In the genomic region with DNA sequence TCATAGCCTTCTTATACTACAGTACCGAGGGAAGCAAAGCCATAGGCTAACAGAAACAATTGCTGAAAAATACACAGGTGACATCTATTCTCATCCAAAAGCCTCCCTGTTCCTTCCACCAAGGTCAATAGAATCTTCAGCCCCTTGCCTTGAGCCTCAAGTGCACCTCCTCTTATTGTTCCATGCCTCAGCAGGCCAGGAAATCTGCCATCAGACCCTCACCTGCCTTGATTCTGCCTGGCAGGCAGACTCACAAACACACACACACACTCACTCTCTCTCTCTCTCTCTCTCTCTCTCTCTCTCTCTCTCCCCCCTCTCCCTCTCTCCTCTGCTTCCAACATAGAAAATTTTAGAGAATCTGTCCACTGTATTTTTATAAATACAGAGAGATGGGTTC, we compare ENCODE assay signal across 34 mouse cellular contexts. TPM values are rescaled to one million over a fixed set of nuclear protein-coding genes. Genes with fewer than 3 reads are reported as not detected.
"Had no signal": no experiment of that assay in that cellular context is flagged by ENCODE, and none has a peak within 500 bp of the region (broad histone marks: within the 10 kb centered on the region; RNA-seq: fewer than 3 reads in every experiment).

No protein-coding gene starts in this region.

- H3K9ac ChIP-seq: heart, embryonic 12.5 days; heart, embryonic 13.5 days; heart, embryonic 15.5 days; hindbrain, embryonic 12.5 days; hindbrain, embryonic 13.5 days; hindbrain, embryonic 14.5 days; hindbrain, embryonic 15.5 days; intestine, embryonic 15.5 days; kidney, embryonic 15.5 days had no signal

- H3K27ac ChIP-seq: heart, embryonic 13.5 days; heart, embryonic 15.5 days; hindbrain, embryonic 10.5 days; hindbrain, embryonic 12.5 days; hindbrain, embryonic 13.5 days; hindbrain, embryonic 14.5 days; hindbrain, embryonic 15.5 days; hindbrain, postnatal 0 days; intestine, embryonic 15.5 days; kidney, embryonic 15.5 days; kidney, postnatal 0 days; layer of hippocampus, adult 2 months had no signal

- DNase-seq: heart, postnatal 10 days; heart, postnatal 14 days; heart, postnatal 36 days; heart, postnatal 4 days; kidney, adult 11 months; kidney, adult 18-20 months; kidney, adult 2 months; kidney, adult 8-10 months; kidney, adult 9 months; kidney, postnatal 10 days; kidney, postnatal 14 days; kidney, postnatal 25 days; kidney, postnatal 36 days; kidney, postnatal 4 days; layer of hippocampus, adult 9-11 months; layer of hippocampus, postnatal 36 days had no signal

- H3K9me3 ChIP-seq: heart, embryonic 12.5 days; heart, embryonic 13.5 days; heart, embryonic 15.5 days; hindbrain, embryonic 10.5 days; hindbrain, embryonic 12.5 days; hindbrain, embryonic 13.5 days; hindbrain, embryonic 15.5 days; intestine, embryonic 15.5 days; kidney, embryonic 15.5 days had no signal

- H3K4me3 ChIP-seq: heart, embryonic 12.5 days; heart, embryonic 13.5 days; heart, embryonic 15.5 days; hindbrain, embryonic 10.5 days; hindbrain, embryonic 12.5 days; hindbrain, embryonic 13.5 days; hindbrain, embryonic 15.5 days; intestine, embryonic 15.5 days; kidney, embryonic 15.5 days; layer of hippocampus, adult 2 months had no signal

- H3K27me3 ChIP-seq: heart, embryonic 12.5 days; heart, embryonic 13.5 days; heart, embryonic 15.5 days; hindbrain, embryonic 12.5 days; hindbrain, embryonic 13.5 days; hindbrain, embryonic 15.5 days; intestine, embryonic 15.5 days; kidney, embryonic 15.5 days had no signal

- H3K4me1 ChIP-seq: heart, embryonic 15.5 days; hindbrain, embryonic 10.5 days; hindbrain, embryonic 12.5 days; hindbrain, embryonic 13.5 days; hindbrain, embryonic 15.5 days had no signal

- ATAC-seq: hindbrain, embryonic 16.5 days; hindbrain, postnatal 0 days; inflammation-experienced regulatory T-cells, adult 6 months; intestine, embryonic 15.5 days; intestine, embryonic 16.5 days; intestine, postnatal 0 days had no signal

RNA-seq across cellular contexts. Expression of a gene that starts 44.0 kb away (rescaled TPM):
- total RNA-seq: hematopoietic stem cell, adult 5-6 weeks had no signal
- polyA plus RNA-seq: inflammation-experienced regulatory T-cells, adult 6 months had no signal
